Mouse (Mus musculus): ENCODE results near the gene Olfr1246. TPM values are rescaled to one million over a fixed set of nuclear protein-coding genes. Genes with fewer than 3 reads are reported as not detected.
"Not testable (repeated sequence)": the region's sequence is repeated elsewhere in the genome, so short reads cannot be mapped to it uniquely, and the experiment has no call there.

The Olfr1246 gene
- polyA plus RNA-seq (2014; fragmentation: Nextera tagmentation; extraction: Ambion mirVana) = not detected in 2 replicates

- no peak within 1 kb of the TSS for H3K4me2 ChIP-seq (ENCODE audit: low read length)
- H3K4me3 ChIP-seq (ENCODE audit: low read depth, low read length) = no peak within 1 kb of the TSS
- H3K9me3 ChIP-seq (replicated peaks; ENCODE audit: control insufficient read depth, low read length) = no peaks in the 10 kb centered on the region
- no peaks in the 10 kb centered on the region for H3K27me3 ChIP-seq (replicated peaks; ENCODE audit: control insufficient read depth, insufficient read depth, low read length)
- H3K27ac ChIP-seq (ENCODE audit: low read depth, low read length) = no peak within 1 kb of the TSS
- no peaks in the 10 kb centered on the region for H3K4me1 ChIP-seq (ENCODE audit: control insufficient read depth, insufficient read depth, low read length)
- DNase-seq (ENCODE audit: low spot score) = no peak
- H3K9ac ChIP-seq (ENCODE audit: low read length) = no peak within 1 kb of the TSS
- 86% methylated on average over 2 of the region's 2 CpGs for WGBS
- no peaks in the 10 kb centered on the region for H3K36me3 ChIP-seq (ENCODE audit: control insufficient read depth, insufficient read depth, low read length)
- no peak for ATAC-seq
Observed at GRCm38 (mm10) chr2:89593057-89593456, at the start of gene Olfr1246. Gene Olfr1246 (minus strand): TSS chr2:89593157.

- Histone ChIP-seq H3K27me3 (replicated peaks; ENCODE audit: control insufficient read depth, insufficient read depth, low read length) (no peaks in the 10 kb centered on the region), H3K4me3 (ENCODE audit: low read depth, low read length) (no peak within 1 kb of the TSS), H3K27ac (ENCODE audit: low read depth, low read length) (no peak within 1 kb of the TSS), H3K36me3 (ENCODE audit: control insufficient read depth, insufficient read depth, low read length) (no peaks in the 10 kb centered on the region), H3K9ac (ENCODE audit: low read length) (no peak within 1 kb of the TSS), H3K4me1 (ENCODE audit: control insufficient read depth, insufficient read depth, low read length) (no peaks in the 10 kb centered on the region), H3K9me3 (replicated peaks; ENCODE audit: control insufficient read depth, low read length) (no peaks in the 10 kb centered on the region), H3K4me2 (ENCODE audit: low read length) (no peak within 1 kb of the TSS)
- 96% methylated on average over 2 of the region's 2 CpGs for WGBS
- no peak for DNase-seq (ENCODE audit: low spot score)
- ATAC-seq = no peak
Observed at GRCm38 (mm10) chr2:89634883-89635282, 41.9 kb upstream of the Olfr1246 start, which contains the start of gene Olfr1249. Gene Olfr1249 (minus strand): TSS chr2:89634983.

- H3K4me2 ChIP-seq (ENCODE audit: low read length); H3K27ac ChIP-seq (ENCODE audit: low read depth, low read length); ATAC-seq; DNase-seq (ENCODE audit: low spot score); H3K4me3 ChIP-seq (ENCODE audit: low read depth, low read length); H3K36me3 ChIP-seq (ENCODE audit: control insufficient read depth, insufficient read depth, low read length); H3K27me3 ChIP-seq (replicated peaks; ENCODE audit: control insufficient read depth, insufficient read depth, low read length); H3K9ac ChIP-seq (ENCODE audit: low read length); H3K9me3 ChIP-seq (replicated peaks; ENCODE audit: control insufficient read depth, low read length); H3K4me1 ChIP-seq (ENCODE audit: control insufficient read depth, insufficient read depth, low read length): not testable (repeated sequence)
- 83% methylated on average over 1 of the region's 1 CpGs for WGBS
Observed at GRCm38 (mm10) chr2:89618145-89618544, 25.2 kb upstream of the Olfr1246 start, which contains the start of gene Olfr1248. Gene Olfr1248 (minus strand): TSS chr2:89618245.

- Histone ChIP-seq H3K4me1 (ENCODE audit: control insufficient read depth, insufficient read depth, low read length) (no peaks in the 10 kb centered on the region), H3K27me3 (replicated peaks; ENCODE audit: control insufficient read depth, insufficient read depth, low read length) (no peaks in the 10 kb centered on the region), H3K36me3 (ENCODE audit: control insufficient read depth, insufficient read depth, low read length) (no peaks in the 10 kb centered on the region), H3K9me3 (replicated peaks; ENCODE audit: control insufficient read depth, low read length) (no peaks in the 10 kb centered on the region), H3K4me3 (ENCODE audit: low read depth, low read length) (no peak within 1 kb of the TSS), H3K9ac (ENCODE audit: low read length) (no peak within 1 kb of the TSS), H3K4me2 (ENCODE audit: low read length) (no peak within 1 kb of the TSS), H3K27ac (ENCODE audit: low read depth, low read length) (no peak within 1 kb of the TSS)
- no peak for ATAC-seq
- DNase-seq (ENCODE audit: low spot score) = no peak
- WGBS = 96% methylated on average over 2 of the region's 2 CpGs
Observed at GRCm38 (mm10) chr2:89614030-89614429, 21.1 kb upstream of the Olfr1246 start, which contains the start of gene Olfr1247. Gene Olfr1247 (minus strand): TSS chr2:89614130.

GRCm38 (mm10) chr2:89578347-89578746 lies 14.6 kb downstream of the Olfr1246 start, which contains the start of gene Olfr1245:
Gene Olfr1245 (minus strand): TSS chr2:89578447.
- Histone ChIP-seq H3K9me3 (replicated peaks; ENCODE audit: control insufficient read depth, low read length) (no peaks in the 10 kb centered on the region), H3K27ac (ENCODE audit: low read depth, low read length) (no peak within 1 kb of the TSS), H3K36me3 (ENCODE audit: control insufficient read depth, insufficient read depth, low read length) (no peaks in the 10 kb centered on the region), H3K4me1 (ENCODE audit: control insufficient read depth, insufficient read depth, low read length) (no peaks in the 10 kb centered on the region), H3K9ac (ENCODE audit: low read length) (no peak within 1 kb of the TSS), H3K4me2 (ENCODE audit: low read length) (no peak within 1 kb of the TSS), H3K4me3 (ENCODE audit: low read depth, low read length) (no peak within 1 kb of the TSS), H3K27me3 (replicated peaks; ENCODE audit: control insufficient read depth, insufficient read depth, low read length) (no peaks in the 10 kb centered on the region)
- ATAC-seq = no peak
- 90% methylated on average over 1 of the region's 1 CpGs for WGBS
- no peak for DNase-seq (ENCODE audit: low spot score)

GRCm38 (mm10) chr2:89562706-89563105 lies 30.3 kb downstream of the Olfr1246 start:
- not testable (repeated sequence) for H3K27ac ChIP-seq (ENCODE audit: low read depth, low read length); H3K4me3 ChIP-seq (ENCODE audit: low read depth, low read length); H3K36me3 ChIP-seq (ENCODE audit: control insufficient read depth, insufficient read depth, low read length); ATAC-seq; H3K9me3 ChIP-seq (replicated peaks; ENCODE audit: control insufficient read depth, low read length); DNase-seq (ENCODE audit: low spot score); H3K9ac ChIP-seq (ENCODE audit: low read length); H3K4me2 ChIP-seq (ENCODE audit: low read length); H3K27me3 ChIP-seq (replicated peaks; ENCODE audit: control insufficient read depth, insufficient read depth, low read length); H3K4me1 ChIP-seq (ENCODE audit: control insufficient read depth, insufficient read depth, low read length)
- 45% methylated on average over 2 of the region's 2 CpGs for WGBS

- peak; percentile 44 for DNase-seq (ENCODE audit: low spot score)
- Histone ChIP-seq H3K36me3 (ENCODE audit: control insufficient read depth, insufficient read depth, low read length) (no peaks in the 10 kb centered on the region), H3K4me3 (ENCODE audit: low read depth, low read length) (no peak overlapping the region), H3K4me1 (ENCODE audit: control insufficient read depth, insufficient read depth, low read length) (no peaks in the 10 kb centered on the region), H3K27ac (ENCODE audit: low read depth, low read length) (no peak overlapping the region), H3K27me3 (replicated peaks; ENCODE audit: control insufficient read depth, insufficient read depth, low read length) (no peaks in the 10 kb centered on the region), H3K9ac (ENCODE audit: low read length) (no peak overlapping the region), H3K4me2 (ENCODE audit: low read length) (no peak overlapping the region), H3K9me3 (replicated peaks; ENCODE audit: control insufficient read depth, low read length) (no peaks in the 10 kb centered on the region)
- ATAC-seq = no peak
- WGBS = 62% methylated on average over 2 of the region's 2 CpGs
Observed at GRCm38 (mm10) chr2:89544516-89544915, 48.4 kb downstream of the Olfr1246 start.

- H3K4me1 ChIP-seq (ENCODE audit: control insufficient read depth, insufficient read depth, low read length) = no peaks in the 10 kb centered on the region
- ATAC-seq (no peak), DNase-seq (ENCODE audit: low spot score) (no peak)
- no peak overlapping the region for H3K27ac ChIP-seq (ENCODE audit: low read depth, low read length)
- H3K36me3 ChIP-seq (ENCODE audit: control insufficient read depth, insufficient read depth, low read length) = no peaks in the 10 kb centered on the region
- H3K9ac ChIP-seq (ENCODE audit: low read length) = no peak overlapping the region
- no peaks in the 10 kb centered on the region for H3K9me3 ChIP-seq (replicated peaks; ENCODE audit: control insufficient read depth, low read length)
- H3K4me2 ChIP-seq (ENCODE audit: low read length) = no peak overlapping the region
- H3K4me3 ChIP-seq (ENCODE audit: low read depth, low read length) = no peak overlapping the region
- no peaks in the 10 kb centered on the region for H3K27me3 ChIP-seq (replicated peaks; ENCODE audit: control insufficient read depth, insufficient read depth, low read length)
- 74% methylated on average over 1 of the region's 1 CpGs for WGBS
Observed at GRCm38 (mm10) chr2:89539923-89540322, 53.0 kb downstream of the Olfr1246 start.

Data from forebrain, embryonic 14.5 days (tissue).